Mouse (Mus musculus) liver, adult (tissue): ENCODE results near the gene Nprl3.
"Not testable (repeated sequence)": the region's sequence is repeated elsewhere in the genome, so short reads cannot be mapped to it uniquely, and the experiment has no call there.

ENCODE experiments used
- GATA4 ChIP-seq: IDR thresholded peaks from 2 replicates; pipeline ENCODE4 v1.6.1; 2014; ENCODE audit warnings: mild to moderate bottlenecking, low read length; ENCODE audit not compliant: insufficient replicate concordance

The Nprl3 gene

DNA sequence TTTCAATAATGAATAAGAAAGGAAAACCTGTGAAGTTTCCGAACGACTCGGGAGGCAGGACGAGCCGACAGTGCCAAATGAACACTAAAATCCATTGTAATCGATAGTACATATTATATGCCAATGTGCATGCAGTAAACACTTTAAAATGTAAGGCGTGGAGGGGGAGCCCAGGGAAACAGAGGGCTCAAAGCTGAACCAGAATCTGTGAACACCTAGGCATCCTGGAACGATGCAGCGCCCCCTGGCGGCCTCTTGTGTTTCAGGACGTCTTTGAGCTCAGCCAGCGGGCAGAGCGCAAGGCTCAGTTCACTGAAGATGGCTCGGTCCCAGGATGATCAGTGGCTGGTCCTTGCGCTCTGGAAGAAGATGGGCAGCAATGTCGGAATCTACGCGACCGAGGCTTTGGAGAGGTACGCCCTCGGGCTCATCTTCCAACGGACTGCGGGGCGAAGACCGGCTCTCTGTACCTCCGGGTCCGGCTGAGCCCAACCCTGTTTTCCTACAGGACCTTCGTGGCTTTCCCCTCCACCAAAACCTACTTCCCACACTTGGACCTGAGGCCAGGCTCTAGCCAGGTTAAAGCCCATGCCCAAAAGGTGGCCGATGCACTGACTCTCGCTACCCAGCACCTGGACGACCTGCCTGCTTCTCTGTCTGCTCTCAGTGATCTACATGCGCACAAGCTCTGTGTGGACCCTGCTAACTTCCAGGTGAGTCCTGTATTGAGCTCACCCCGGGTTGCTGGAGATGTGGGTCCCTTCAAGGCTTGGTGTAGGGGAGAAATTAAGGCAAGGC lies 19.4 kb upstream of the Nprl3 start, which contains the start of gene Hbq1b:
Hbq1b (plus strand) TSS at position 271 of the 798 bp plus-strand sequence.
- TF ChIP-seq GATA4: not testable (repeated sequence)

DNA sequence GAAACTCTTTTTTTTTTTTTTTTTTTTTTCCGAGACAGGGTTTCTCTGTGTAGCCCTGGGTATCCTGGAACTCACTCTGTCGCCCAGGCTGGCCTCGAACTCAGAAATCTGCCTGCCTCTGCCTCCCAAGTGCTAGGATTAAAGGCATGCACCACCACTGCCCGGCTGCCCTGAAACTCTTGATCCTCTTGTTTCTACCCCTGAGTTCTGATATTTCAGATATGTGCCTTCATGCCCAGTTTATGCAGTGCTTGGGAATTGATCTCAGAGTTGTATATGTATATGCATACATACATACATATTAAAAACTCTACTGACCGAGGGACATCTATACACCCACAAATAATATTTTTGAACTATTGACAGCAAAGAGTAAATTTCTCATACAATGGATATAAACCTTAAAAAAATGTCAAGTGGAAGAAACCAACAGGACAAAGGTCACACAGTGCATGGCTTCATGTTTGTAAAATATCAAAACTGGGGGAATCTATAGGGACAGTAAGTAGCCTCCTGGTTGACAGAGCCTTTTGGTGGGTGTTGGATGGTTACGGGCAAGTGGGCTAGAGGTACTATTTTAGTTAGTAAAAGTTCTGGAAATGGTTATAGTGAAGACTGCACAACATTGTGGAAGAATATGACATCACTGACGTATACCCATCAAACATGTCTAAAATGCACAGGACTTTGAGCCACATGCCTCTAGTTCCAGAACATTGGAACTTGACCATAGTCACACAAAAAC lies 17.7 kb upstream of the Nprl3 start:
- TF ChIP-seq GATA4: no peak

DNA sequence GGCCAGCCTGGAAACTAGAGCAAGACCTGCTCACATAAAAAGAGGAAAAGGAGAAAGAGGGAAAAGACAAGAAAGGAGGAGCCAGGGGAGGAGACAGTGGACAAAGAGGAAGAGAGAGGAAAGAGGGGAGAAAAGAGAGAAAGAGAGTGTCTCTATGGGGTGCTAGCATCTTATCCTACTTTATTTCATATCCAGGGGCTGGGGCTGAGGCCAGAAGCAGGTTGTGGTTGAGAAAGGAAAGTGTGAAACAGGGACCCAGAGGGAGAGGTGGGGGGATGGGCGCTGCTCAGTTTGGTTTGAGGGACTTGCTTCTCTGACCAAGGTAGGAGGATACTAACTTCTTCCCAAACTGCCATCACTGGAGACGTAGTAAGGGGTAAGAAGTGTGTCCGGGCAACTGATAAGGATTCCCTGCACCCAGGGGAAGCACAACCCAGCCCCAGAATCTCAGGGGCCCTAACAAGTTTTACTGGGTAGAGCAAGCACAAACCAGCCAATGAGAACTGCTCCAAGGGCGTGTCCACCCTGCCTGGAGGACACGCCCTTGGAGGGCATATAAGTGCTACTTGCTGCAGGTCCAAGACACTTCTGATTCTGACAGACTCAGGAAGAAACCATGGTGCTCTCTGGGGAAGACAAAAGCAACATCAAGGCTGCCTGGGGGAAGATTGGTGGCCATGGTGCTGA lies 15.7 kb upstream of the Nprl3 start, which contains the start of gene Hba-a1:
Hba-a1 (plus strand) TSS at position 421 of the 687 bp plus-strand sequence.
- not testable (repeated sequence) for TF ChIP-seq GATA4

DNA sequence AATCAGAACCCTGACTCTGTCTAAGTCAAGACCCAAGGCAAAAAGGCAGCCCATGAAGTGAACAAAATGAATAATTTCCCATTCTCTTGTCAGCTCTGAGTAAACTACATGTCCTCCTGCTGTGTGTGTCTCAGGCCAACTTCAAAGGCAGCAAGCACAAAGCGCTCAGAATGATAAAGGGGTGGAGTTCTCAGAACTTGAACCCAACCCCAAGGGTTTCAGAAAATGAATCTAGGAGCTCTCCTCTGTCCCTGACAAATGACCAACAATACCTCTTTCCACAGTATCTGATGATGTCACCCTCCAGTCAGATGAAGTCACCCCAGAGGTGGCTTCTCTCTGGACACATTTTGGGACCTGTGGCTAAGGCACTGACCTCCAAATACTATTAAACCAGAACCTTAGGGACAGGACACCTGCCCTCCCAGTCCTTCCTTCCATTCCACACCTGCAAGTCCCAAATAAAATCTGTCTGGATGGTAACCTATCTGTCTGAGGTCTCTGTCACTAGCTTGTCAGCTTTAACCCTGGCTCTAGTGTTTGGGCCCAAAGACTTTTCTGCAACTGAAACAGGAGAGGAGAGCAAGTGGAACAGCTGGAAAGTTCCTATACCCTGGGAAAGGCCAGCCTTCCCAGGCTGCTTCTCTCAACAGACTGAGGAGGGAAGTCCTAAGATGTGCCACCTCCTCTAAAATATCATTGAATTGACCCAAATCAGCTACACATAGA lies 14.1 kb upstream of the Nprl3 start:
- TF ChIP-seq GATA4: no peak

DNA sequence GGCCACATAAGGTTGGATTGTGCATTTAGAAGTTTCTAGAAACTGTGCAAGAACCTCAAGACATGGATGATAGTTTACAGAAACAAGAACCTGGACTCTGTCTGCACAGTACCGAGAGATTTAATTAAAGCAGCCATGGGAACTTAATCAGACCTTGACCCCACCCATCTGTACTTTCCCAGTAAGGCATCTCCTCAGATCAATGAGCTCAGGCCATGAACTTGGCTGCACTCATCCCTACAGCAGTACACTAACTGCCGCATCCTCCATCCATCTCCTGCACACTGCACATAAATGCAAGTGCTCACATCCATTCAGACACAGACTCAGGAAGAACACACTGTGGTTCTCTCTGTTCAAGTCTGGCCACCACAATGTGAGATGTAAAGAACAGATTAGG lies 13.1 kb upstream of the Nprl3 start:
- TF ChIP-seq GATA4: no peak

DNA sequence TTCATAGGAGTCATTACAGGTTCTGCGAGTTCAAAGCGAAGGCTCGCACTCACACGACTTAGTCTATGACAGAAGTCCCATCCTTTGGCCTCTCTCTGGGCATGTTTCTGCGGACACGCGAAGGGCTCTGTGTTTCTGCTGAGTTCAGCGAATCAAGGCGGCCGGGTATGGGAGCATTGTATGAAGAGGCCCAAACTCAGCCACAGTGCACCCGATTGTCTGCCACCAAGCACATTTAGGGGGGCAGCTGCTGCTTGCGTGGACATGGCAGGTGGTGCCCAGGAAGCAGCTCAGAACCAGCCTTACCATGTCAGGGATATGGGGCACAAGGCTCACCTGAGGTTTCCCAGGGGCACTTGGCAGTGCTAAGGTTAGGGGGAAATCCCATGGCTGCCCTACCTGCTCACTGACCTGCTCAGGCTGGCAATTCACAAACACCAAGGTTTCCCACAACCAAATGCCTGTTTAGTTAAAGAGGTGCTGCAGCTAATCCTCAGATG lies 11.0 kb upstream of the Nprl3 start:
- no peak for TF ChIP-seq GATA4

DNA sequence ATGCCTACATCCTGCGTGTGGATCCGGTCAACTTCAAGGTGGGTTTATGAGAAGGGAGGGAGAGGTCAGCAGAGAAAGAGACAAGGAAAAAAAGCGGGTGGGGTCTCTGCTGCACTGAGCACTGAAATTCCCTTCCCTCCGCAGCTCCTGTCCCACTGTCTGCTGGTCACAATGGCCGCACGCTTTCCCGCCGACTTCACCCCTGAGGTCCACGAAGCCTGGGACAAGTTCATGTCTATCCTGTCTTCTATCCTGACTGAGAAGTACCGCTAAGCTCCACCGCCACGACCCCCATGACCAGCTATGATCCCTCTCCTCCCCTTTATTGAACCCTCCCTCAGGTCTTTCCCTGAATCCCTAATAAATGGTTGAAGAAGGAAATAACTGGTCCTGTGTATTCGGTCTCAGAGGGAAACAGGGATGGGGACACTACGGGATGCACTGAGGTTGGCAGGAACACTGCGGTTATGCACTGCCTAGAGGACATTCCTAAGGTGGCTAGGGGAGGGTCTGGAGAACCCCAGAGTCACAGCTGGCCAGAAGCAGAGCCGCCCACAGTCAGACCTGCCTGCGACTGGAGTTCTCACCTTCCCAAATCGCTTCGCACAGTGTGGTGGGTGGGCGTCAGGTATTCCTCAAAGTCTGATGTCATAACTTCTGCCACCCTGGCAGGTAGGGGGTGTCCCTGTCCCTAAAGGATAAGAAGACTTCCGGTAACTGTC lies 10.4 kb upstream of the Nprl3 start:
- no peak for TF ChIP-seq GATA4

DNA sequence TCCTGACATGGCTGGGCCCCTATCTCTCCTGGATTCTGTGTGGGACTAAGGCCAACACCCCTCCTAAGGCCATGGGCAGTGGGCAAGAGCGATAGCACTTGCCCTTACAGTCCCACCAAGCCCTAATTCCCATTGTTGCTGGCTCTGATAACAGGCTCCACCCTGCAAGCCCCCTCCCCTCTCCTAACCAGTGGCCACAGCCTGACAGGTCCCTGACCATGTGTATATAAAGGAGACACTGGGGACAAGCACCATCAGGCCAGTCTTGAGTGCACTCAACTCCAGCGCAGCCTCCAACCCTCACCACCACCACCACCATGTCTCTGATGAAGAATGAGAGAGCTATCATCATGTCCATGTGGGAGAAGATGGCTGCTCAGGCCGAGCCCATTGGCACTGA lies 8.8 kb upstream of the Nprl3 start, which contains the start of gene Hba-x:
Hba-x (plus strand) TSS at position 54 of the 400 bp plus-strand sequence.
- TF ChIP-seq GATA4: no peak

DNA sequence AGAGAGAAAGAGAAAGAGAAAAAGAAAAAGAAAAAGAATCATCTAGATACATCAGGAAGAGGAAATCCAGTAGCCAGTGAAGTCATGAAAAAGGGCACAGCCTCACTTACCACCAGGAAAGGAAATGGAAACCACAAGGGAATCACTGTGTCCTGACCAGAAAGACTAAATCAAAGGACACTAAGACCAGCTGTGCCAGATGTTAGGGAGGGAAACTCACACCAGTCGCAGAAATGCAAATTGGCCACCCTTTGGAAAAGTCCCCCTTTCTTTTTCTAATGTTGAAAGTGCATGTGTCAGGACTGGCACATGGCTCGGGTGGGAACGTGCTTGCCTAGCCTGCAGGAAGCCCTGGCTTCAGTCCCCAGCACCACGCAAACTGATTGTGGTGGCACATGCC lies 3.7 kb upstream of the Nprl3 start:
- no peak for TF ChIP-seq GATA4

DNA sequence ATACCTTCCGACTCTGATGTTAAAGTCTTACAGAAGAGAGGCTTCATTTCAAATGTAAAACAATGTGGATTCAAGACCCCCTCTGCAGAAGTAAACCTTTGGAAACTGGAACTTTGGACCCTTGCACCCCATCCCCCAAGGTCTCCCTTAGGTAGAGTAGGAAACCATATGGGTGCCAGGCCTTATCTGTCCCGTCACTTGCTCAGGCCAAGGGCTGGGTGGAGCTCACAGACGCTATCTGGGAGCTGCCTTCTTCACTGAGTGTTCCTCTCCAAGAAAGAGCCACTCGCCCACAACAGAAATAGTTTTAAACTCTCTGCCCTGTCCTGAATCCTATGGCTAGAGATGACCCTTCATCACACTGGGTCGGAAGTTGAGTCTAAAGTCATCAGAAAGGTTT lies 1.4 kb upstream of the Nprl3 start:
- TF ChIP-seq GATA4: no peak

DNA sequence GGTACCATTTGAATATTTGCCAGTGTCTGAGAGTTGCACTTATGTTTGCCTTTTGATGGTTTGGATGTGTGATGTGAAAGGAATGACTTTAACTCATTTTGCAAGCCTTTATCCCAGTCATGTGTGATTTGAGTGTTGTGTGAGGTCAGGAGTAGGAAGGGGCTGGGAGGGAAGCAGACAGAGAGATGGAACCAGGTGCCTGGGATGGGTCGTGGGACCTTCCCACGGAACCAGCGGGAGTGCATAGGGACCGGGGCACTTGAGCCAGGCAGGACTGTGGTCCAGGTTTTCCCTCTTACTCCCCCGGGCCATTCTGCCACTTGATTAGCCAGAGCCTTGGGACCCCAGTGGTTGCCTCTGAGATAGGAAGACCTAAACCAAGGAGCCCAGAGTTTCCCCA lies 457 bp upstream of the Nprl3 start:
- TF ChIP-seq GATA4: no peak

DNA sequence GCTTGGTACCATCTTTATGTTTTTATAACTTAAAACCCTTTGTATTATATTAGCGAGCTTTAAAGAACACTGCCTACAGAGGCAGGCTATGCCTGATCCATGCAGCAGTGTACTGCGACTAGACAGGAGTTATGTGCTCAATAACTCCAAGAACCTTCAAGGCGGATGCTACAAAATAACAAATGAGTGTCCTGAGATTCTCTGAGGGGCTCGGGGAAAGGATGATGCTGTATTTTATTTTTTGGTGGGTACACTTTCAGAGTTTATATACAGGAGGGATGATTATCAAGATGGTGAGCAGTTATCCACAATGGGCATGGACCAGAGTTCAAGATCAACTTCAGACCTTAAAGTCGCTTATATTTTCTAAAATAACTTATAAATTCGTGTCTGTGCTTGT lies 731 bp downstream of the Nprl3 start:
- no peak for TF ChIP-seq GATA4

DNA sequence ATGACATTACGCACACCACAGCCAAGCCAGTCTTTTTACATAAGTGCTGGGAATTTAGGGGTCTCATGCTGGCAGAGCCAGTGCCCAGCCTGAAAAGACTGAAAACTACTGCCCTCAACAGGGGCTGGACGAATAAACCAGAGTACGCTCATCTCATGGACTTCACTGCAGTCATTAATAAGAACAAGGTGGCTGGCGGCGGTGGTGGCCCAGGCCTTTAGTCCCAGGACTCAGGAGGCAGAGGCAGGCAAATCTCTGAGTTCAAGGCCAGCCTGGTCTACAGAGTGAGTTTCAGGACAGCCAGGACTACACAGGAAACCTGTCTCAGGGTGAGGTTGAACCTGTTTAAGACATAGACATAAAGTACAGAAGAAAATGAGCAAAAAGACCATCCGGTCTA lies 1.3 kb downstream of the Nprl3 start:
- no peak for TF ChIP-seq GATA4

DNA sequence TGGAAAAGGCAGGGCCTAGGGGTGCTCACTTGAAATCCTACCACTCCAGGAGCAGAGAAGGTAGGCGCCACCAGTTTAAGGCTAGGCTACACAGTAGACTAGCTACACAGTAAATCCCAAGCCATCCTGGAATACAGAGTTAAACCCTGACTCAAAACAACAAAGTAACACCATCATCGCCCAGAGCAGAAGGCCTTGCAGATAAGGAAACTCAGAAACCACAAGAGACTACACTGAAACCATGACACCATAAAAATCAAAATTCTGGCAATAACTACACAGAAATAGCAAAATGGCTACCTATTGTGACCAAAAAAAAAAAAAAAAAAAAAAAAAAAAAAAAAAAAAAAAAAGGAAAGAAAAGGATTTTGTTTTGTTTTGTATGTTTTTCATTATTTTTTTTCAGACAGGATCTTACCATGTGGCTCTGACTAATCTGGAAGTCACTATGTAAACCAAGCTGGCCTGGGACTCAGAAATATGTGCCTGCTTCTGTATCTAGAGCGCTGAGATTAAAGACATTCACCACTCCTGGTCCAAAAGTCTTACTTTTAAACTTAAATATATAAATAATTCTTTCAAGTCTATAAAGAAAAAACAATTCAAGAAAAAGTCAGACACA lies 2.3 kb downstream of the Nprl3 start:
- no peak for TF ChIP-seq GATA4
